Mouse (Mus musculus) thymus, postnatal 0 days (tissue): ENCODE results near the gene Bcl2a1b. TPM values are rescaled to one million over a fixed set of nuclear protein-coding genes. Genes with fewer than 3 reads are reported as not detected.
"Not testable (repeated sequence)": the region's sequence is repeated elsewhere in the genome, so short reads cannot be mapped to it uniquely, and the experiment has no call there.

Experiments used
- DNase-seq: peaks from one replicate; pipeline ENCODE4 v3.0.0-alpha.2; 2015; ENCODE audit warnings: low spot score
- polyA plus RNA-seq: library from polyadenylated mRNA; unstranded; fragments of >200 nt; fragmentation: Nextera tagmentation; extraction: Ambion mirVana; gene quantifications from 2 replicates; pipeline ENCODE4 v1.2.1, GENCODE M21; 2015

Bcl2a1b gene
- polyA plus RNA-seq, 1 experiment from 2014 or later: 48.8 TPM

DNA sequence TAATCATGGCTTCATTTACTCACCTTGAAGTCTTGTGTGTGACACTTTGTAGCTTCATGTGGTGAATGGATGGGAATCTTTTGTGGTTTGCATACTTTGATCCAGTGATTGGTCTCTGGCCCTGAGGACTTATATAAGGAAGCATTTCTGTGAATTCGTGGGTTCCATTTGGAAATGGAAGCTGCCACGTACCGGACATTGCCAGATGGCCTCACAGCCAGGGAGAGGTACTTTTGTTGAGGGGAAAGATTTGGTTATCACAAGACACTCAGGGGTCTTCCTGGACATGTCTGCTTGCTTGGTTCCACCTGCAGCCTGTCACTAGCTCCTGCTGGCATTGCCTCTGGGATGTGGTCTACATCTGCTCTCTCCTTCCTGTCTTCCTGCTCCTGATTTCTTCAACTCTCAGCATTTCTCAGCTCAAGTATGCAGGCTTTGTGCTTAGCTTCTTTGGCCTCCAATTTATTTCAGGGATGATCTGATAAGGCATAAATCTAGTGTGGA is 41.6 kb downstream of the Bcl2a1b start:
- not testable (repeated sequence) for DNase-seq

DNA sequence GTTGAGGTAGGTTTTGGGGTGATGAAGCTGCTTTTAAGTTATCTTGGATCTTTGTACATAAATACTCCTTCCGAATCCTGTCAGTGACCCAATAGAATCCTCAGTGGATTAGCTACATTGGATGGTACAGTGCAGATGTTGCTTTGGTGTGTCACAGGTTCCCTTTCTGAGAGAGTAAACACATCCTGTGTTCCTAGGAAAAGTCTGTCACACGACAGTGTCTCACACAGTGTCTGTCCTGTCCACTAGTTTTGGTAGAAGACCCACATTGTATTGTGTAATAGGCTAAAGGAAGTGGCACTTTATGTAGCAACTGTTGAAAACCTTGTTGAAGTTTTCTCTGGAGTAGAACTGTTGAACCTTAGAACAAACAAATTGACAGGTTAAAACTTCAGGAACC is 54.4 kb downstream of the Bcl2a1b start:
- DNase-seq: no peak

DNA sequence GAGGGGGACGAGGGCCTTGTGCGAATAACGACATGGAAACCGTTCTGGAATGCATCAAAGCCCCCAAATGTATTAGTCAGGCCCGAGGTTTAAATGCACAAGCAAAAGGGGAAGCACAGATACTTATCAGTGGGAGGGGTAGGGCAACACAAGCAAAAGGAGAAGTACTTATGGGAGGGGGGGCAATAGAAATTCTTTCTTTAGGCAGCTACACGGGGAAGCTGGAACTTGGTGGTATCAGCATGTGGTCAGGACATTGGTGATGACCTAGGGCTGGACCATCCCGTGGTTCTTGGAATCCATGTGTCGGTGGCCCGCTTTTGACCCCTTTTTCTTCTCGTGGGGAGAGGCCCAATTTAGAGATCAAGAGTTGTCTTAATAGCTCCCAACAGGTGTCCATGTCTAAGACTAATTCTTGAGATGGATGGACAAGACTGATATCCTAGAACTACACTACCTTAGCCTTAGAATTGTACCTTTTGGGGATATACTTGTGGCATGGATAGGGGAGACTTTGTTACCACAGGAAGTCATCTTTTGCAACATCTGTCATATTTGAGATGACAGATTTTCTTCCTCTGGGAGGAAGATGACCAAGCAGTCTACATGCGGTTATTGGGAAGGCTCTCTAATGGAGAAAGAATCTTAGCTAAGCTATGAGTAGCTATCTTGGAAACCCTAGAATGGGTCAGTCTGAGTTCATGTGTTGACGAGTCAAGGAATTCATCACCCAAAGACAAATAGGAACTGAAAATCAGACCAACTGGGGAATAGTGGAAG is 57.7 kb downstream of the Bcl2a1b start:
- no peak for DNase-seq

Other genes with a start within 250 kb of the Bcl2a1b start
- gene Bcl2a1a, start 242.3 kb upstream of the Bcl2a1b start, polyA plus RNA-seq: 14.4 and 14.5 TPM in 2 replicates
- 0.06 and 0.08 TPM in 2 replicates for gene Trim43b, start 106.4 kb upstream of the Bcl2a1b start, polyA plus RNA-seq
- 6.0 and 6.9 TPM in 2 replicates for gene Gm29094, start 170 bp downstream of the Bcl2a1b start, polyA plus RNA-seq
- gene Mthfs, start 11.5 kb downstream of the Bcl2a1b start, polyA plus RNA-seq: 33.1 and 34.9 TPM in 2 replicates